ENCODE assay signal across 10 mouse cellular contexts in genomic region chr3:103393283-103394060, GRCm38 (mm10).
DNase-seq lines count a peak whose midpoint lies in the region; ATAC-seq and TF ChIP-seq lines count a peak whose summit lies in the region.
"Had no signal": no experiment of that assay in that cellular context is flagged by ENCODE, and none has a peak within 500 bp of the region (broad histone marks: within the 10 kb centered on the region; RNA-seq: fewer than 3 reads in every experiment).

No protein-coding gene starts in this region.

- TF ChIP-seq POLR2A in thymus, adult 2 months (IDR thresholded peaks at IDR 0.05; ENCODE audit: control insufficient read depth, extremely low read depth, insufficient read depth, low read length, poor library complexity): no peak

- no peak overlapping the region for H3K27ac ChIP-seq in thymus, adult 2 months (ENCODE audit: control insufficient read depth, insufficient read depth, low read length)
- no peak overlapping the region for H3K27ac ChIP-seq in liver, postnatal 0 days (ENCODE audit: low read depth)

- no peak for ATAC-seq in CD4-positive, CD25-positive, alpha-beta regulatory T cell, adult 4 months
- no peak for ATAC-seq in liver, postnatal 0 days
- ATAC-seq: activated CD4-positive, CD25-positive, alpha-beta regulatory T cell, adult 4 months had no signal

- TF ChIP-seq EP300 in liver, postnatal 0 days (IDR thresholded peaks at IDR 0.05; ENCODE audit: low read depth): no peak

- 91% methylated on average over 14 of the region's 14 CpGs for WGBS in thymus, adult 2 months
- 80% methylated on average over 14 of the region's 14 CpGs for WGBS in liver, postnatal 0 days (ENCODE audit: insufficient replicate concordance)

- no peak overlapping the region for H3K9ac ChIP-seq in liver, postnatal 0 days (replicated peaks)

- TF ChIP-seq CTCF in thymus, adult 2 months (IDR thresholded peaks at IDR 0.05; ENCODE audit: borderline replicate concordance, control insufficient read depth, extremely low read depth, insufficient read depth, low read length, poor library complexity): peak; percentile 61; the same call in 1 of the 2 replicates
- TF ChIP-seq CTCF in liver, postnatal 0 days (IDR thresholded peaks at IDR 0.05; ENCODE audit: low read depth): 0 out of 2 replicates have a peak, but pooled peaks have one; percentile 23

- no peaks in the 10 kb centered on the region for H3K27me3 ChIP-seq in thymus, adult 2 months (ENCODE audit: control insufficient read depth, insufficient read depth, low read length)
- no peaks in the 10 kb centered on the region for H3K27me3 ChIP-seq in liver, postnatal 0 days (ENCODE audit: insufficient read depth, low read length)

- peak; percentile 65 for DNase-seq in CD4-positive, CD25-positive, alpha-beta regulatory T cell, adult 2 months (ENCODE audit: low read depth, low spot score)
- DNase-seq in thymus, adult 2 months: peak; percentile 36
- no peak for DNase-seq in thymus, postnatal 0 days (ENCODE audit: low spot score)
- no peak for DNase-seq in liver, postnatal 0 days
- peak; percentile 56 for DNase-seq in thymus, postnatal 4 days
- no peak for DNase-seq in natural killer cell, adult 2 months (ENCODE audit: low spot score in 2 of 2)
- no peak for DNase-seq in yolk sac, embryonic 10.5 days (ENCODE audit: low spot score)

- peaks cover 32% of the 10 kb centered on the region for H3K4me1 ChIP-seq in thymus, adult 2 months (replicated peaks; ENCODE audit: control insufficient read depth, insufficient read depth, low read length)
- no peaks in the 10 kb centered on the region for H3K4me1 ChIP-seq in liver, postnatal 0 days (ENCODE audit: insufficient read depth)

- no peak overlapping the region for H3K4me3 ChIP-seq in thymus, adult 2 months (ENCODE audit: control insufficient read depth, insufficient read depth, low read length)
- no peak overlapping the region for H3K4me3 ChIP-seq in liver, postnatal 0 days (ENCODE audit: low read depth, low read length)
- H3K4me3 ChIP-seq: myocyte had no signal

- H3K36me3 ChIP-seq in thymus, adult 2 months (ENCODE audit: control insufficient read depth, insufficient read depth, low read length): no peaks in the 10 kb centered on the region
- no peaks in the 10 kb centered on the region for H3K36me3 ChIP-seq in liver, postnatal 0 days (replicated peaks; ENCODE audit: insufficient read depth, low read length)

- H3K4me2 ChIP-seq in liver, postnatal 0 days (ENCODE audit: low read depth, low read length): no peak overlapping the region

- no peaks in the 10 kb centered on the region for H3K9me3 ChIP-seq in liver, postnatal 0 days (ENCODE audit: low read length)

Comparison
In these comparisons a context has a peak if more than half of its experiments do, and no peak if none do; other contexts are left out.
1. DNase-seq: peak in CD4-positive, CD25-positive, alpha-beta regulatory T cell, adult 2 months (single experiment), thymus, adult 2 months (single experiment) and thymus, postnatal 4 days (single experiment); none in thymus, postnatal 0 days (single experiment), liver, postnatal 0 days (single experiment), natural killer cell, adult 2 months (0 of 2) and yolk sac, embryonic 10.5 days (single experiment).